Mouse (Mus musculus): Measurements from ENCODE around the gene Tmem256. TPM values are rescaled to one million over a fixed set of nuclear protein-coding genes. Genes with fewer than 3 reads are reported as not detected.

Gene Tmem256
- total RNA-seq, 2 experiments from 2014 or later: 189 to 220 TPM

GRCm38 (mm10) chr11:69806378-69806777 lies 31.9 kb upstream of the Tmem256 start:
- intact Hi-C loops (cut with DNase I): no loop called here
- no peak for DNase-seq

- intact Hi-C loops (cut with DNase I): no loop called here
- no peak for DNase-seq
Observed at GRCm38 (mm10) chr11:69807641-69808040, 30.7 kb upstream of the Tmem256 start.

DNA sequence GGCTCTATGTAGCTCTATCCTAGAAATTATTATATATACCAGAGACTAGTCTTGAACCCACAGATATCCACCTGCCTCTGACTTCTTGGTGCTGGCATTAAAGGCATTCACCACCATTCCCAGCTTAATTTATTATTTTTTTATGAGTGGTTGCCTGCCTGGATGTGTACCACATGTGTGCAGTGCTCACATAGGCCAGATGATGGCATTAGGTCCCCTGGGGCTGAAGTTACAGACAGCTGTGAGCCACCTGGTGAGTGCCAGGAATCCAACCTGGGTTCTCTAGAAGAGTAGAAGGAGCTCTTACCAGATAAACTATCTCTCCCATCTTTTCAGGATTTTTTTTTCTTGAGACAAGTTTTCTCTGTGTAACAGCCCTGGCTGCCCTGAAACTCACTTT lies 28.0 kb upstream of the Tmem256 start:
- no peak for DNase-seq
- intact Hi-C loops (cut with DNase I): no loop called here

GRCm38 (mm10) chr11:69815155-69815554 lies 23.2 kb upstream of the Tmem256 start, which contains the start of gene Gm39566:
Gene Gm39566 (minus strand): TSS chr11:69815298.
- intact Hi-C loops (cut with DNase I): no loop called here
- DNase-seq: no peak

DNA sequence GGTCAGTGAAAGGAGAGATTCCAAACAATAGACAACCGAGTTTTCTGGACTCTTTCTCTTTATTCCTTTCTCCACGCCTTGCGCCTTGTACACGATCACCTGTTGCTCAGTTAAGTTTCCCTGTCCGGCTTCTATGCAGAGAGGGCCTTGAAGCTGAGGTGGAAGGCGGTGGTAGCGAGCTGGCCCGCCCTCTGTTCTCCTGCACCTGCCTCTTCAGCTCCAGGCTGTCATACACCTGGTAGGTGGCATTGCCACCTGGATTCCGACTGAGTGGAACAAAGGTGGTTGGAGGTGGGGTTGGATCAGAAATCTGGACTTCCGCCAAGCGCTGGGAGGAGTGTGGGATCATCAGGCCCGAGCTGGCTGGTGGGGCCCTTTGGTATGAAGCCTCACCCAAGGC lies 21.8 kb upstream of the Tmem256 start:
- intact Hi-C loops (cut with DNase I): no loop called here
- no peak for DNase-seq

- no peak for DNase-seq
- intact Hi-C loops (cut with DNase I): no loop called here
Observed at GRCm38 (mm10) chr11:69818365-69818764, 19.9 kb upstream of the Tmem256 start, which contains the start of gene Spem2. Gene Spem2 (minus strand): TSS chr11:69818465.

DNA sequence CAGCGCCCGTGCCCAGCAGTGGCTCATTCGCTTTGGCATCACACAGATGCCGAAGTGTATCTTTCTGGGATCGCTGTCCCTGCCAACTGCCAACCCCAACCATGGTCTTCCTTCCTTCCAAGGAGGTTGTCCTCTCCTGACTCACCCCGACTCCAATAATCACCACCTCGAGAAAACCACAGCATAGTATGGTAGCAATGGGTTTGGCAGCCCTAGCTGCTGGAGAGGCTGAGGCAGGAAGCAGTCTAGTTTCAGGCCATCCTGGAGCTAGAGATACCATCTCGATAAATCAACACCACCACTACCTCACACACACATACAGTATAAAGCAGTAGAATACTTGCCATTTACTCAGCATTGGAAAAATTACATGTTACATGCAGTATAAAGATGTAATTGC lies 19.4 kb upstream of the Tmem256 start:
- no peak for DNase-seq
- intact Hi-C loops (cut with DNase I): no loop called here

- DNase-seq: no peak
- intact Hi-C loops (cut with DNase I): loop anchor here (5.0 kb wide), 1 partner anchor 45 kb away; no protein-coding TSS in a partner anchor
Observed at GRCm38 (mm10) chr11:69822080-69822479, 16.2 kb upstream of the Tmem256 start, which contains the start of gene Spem1. Gene Spem1 (minus strand): TSS chr11:69822180.

GRCm38 (mm10) chr11:69823456-69823855 lies 14.9 kb upstream of the Tmem256 start:
- no peak for DNase-seq
- intact Hi-C loops (cut with DNase I): loop anchor here (5.0 kb wide), 1 partner anchor 44 kb away; no protein-coding TSS in a partner anchor

DNA sequence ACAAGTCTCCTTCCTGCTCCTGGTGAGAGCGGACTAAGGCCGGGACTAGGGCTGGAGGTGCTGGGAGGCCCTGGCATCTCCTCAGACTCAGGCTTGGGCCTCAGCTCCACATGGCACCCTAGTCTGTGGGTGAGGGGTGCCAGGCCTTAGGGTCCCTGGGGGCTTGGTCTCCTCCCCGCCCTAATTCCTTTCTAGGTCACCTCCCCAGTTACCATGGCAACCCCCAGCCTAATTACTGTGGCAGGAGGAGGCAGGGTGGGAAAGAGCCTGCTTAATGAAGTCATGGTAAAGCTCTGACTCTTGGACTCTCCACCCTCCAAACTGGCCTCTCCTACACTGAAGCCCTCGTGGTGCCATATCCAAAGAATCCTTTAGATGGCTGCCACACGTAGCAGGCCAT lies 9.5 kb upstream of the Tmem256 start:
- intact Hi-C loops (cut with DNase I): no loop called here
- no peak for DNase-seq

GRCm38 (mm10) chr11:69833554-69833953 lies 4.8 kb upstream of the Tmem256 start:
- DNase-seq: no peak
- intact Hi-C loops (cut with DNase I): no loop called here

DNA sequence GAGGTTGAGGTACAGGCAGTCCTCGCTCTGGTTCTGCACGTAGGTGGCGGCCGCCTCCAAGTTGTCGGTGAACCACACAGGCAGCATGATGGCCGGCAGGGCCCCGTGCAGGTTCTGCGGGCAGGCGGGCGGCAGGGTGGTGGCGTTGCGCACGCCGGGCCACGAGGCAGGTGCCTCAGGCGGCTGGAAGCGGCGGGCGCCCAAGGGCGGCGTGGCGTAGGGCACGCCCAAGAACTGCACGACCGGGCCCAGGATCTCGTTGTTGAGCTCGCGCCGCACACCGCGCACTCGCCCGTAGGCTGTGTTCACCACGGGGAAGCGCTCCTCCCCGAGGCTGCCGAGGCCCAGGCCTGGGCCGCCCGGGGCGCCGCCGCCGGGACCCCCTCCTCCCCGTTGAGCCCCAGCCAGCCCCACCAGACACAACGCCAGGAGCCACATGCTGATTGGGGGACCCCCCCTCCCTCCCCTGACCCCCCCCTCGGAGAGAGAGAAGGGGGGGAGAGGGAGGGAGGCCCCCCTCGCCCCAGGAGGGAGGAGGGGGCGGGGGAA lies 4.2 kb upstream of the Tmem256 start:
- intact Hi-C loops (cut with DNase I): loop anchor here (2.0 kb wide), 1 partner anchor 31 kb away; no protein-coding TSS in a partner anchor
- no peak for DNase-seq

DNA sequence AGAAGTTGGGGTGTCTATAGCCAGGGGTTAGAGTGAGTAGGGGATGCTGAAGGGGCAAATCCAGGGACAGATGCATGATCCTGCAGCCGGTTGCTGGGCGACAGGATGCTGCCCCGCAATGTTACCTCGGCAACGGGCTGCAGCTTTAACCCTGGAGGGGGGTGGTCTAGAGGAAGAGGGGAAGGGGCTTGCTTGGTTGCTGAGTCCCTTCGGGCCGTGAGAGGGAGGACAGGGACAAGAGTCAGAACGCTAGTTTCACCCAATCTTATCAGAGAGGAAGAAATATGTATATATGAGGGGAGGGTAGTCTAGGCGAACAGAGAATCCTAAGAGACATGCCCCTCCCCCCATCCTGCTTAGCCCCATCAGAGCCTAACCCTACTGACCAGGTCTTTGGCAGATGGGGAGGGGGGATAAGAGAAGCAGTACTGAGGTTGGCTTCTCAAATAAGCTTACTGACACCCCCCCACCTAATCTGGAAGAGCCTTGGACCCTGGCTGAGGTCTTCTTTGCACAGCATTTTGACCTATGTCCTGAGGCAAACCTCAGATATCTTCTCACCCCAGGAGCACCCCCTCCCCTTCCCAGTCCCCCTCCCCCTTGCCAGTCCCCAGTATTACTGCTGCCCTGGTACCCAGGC lies 2.9 kb upstream of the Tmem256 start:
- intact Hi-C loops (cut with DNase I): loop anchor here (2.0 kb wide), 1 partner anchor 33 kb away; no protein-coding TSS in a partner anchor
- no peak for DNase-seq

DNA sequence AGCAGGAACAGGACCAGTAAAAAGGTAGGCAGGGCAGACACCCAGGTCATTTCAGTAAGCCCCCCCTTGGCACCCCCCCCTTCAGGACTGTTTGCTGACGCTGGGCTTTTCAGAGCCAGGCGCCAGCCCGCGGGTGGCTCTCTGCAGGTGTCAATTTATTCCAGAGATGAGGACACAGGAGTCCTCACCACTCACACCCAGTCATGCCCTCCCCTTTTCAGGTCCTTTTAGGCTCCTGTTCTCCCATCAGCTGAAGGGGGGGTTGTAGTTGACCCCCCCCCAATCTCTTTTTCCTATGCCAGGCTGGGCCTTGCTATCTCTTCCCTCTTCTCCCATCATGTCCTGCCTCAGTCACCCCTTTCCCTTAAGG lies 2.4 kb upstream of the Tmem256 start:
- intact Hi-C loops (cut with DNase I): loop anchor here (2.0 kb wide), 1 partner anchor 33 kb away; no protein-coding TSS in a partner anchor
- DNase-seq: no peak

DNA sequence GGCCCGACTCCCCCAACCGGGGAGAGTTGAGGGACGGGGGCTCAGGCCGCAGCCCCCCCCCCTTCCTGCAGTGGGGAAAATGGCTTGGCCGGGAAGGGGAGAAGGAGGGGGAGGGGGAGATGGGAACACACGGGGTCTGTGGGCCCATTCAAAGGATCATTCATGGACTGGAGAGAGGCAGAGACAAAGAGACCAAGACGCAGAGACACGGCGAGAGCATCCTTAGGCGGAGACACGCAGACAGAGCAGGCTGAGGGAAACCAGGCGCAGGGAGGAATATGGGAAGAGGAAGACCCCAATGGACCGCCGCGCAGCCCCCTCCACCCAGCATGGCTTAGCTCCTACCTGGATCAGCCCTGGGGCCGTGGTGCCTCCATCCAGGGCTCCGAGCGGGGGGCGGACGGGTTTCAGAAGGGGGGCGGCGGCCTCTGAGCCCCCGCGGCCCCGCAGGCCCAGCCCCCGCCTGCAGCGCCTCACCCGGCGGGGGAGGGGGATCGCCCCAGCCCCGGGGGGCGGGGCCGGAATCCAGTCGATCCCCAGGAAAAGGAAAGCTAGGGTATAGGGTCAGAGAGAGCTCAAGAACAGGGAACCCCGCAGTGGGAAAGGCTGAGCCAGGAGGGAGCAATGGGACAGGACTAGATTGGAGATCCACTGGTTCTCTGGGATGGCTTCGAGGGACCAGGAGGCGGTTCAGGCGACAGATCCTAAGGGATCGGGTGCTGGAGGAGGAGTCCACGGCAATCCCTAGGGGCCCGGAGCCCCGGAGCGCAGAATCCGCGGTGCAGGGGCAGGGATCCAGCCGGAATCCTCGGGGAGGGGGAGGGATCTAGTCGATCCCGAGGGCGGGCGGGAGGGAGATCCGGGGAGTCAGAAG lies 1.4 kb upstream of the Tmem256 start:
- DNase-seq: peak in 1 of 2 experiments; percentile 42

DNA sequence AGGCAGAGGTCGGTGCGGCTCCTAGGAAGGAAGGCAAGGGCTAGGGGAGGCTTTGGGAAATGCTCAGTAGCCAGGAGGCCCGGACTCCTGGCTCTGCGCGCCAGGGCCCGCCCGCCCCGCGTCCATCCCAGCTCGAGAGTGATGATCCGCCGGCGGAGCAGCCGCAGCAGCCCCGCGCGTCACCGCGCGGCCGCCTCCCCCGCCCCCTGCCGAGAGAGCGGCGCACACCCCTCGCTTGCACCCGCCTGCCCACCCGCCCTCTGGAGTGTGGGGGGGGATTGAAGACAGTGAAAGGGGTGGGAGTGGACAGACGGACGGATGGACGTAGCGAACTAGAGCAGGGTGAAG lies 736 bp upstream of the Tmem256 start, which contains the start of gene Nlgn2:
Nlgn2 (minus strand) TSS at position 181 of the 348 bp plus-strand sequence.
- DNase-seq: no peak
- intact Hi-C loops (cut with DNase I): no loop called here

More for the DNA sequence above, 1.4 kb upstream of the Tmem256 start:
- intact Hi-C loops (cut with DNase I): no loop called here

- intact Hi-C loops (cut with DNase I): loop anchor here (2.0 kb wide), 1 partner anchor 38 kb away; no protein-coding TSS in a partner anchor
- no peak for DNase-seq
Observed at GRCm38 (mm10) chr11:69838714-69839104, 395 bp downstream of the Tmem256 start.

GRCm38 (mm10) chr11:69846198-69846680 lies 7.9 kb downstream of the Tmem256 start, which contains the start of gene Plscr3:
Gene Plscr3 (plus strand): TSS chr11:69846376.
- intact Hi-C loops (cut with DNase I): loop anchor here (2.0 kb wide), 2 partner anchors 31 to 87 kb away; partner anchors contain the start of gene Polr2a
- DNase-seq: peak; percentile 94 to 95

DNA sequence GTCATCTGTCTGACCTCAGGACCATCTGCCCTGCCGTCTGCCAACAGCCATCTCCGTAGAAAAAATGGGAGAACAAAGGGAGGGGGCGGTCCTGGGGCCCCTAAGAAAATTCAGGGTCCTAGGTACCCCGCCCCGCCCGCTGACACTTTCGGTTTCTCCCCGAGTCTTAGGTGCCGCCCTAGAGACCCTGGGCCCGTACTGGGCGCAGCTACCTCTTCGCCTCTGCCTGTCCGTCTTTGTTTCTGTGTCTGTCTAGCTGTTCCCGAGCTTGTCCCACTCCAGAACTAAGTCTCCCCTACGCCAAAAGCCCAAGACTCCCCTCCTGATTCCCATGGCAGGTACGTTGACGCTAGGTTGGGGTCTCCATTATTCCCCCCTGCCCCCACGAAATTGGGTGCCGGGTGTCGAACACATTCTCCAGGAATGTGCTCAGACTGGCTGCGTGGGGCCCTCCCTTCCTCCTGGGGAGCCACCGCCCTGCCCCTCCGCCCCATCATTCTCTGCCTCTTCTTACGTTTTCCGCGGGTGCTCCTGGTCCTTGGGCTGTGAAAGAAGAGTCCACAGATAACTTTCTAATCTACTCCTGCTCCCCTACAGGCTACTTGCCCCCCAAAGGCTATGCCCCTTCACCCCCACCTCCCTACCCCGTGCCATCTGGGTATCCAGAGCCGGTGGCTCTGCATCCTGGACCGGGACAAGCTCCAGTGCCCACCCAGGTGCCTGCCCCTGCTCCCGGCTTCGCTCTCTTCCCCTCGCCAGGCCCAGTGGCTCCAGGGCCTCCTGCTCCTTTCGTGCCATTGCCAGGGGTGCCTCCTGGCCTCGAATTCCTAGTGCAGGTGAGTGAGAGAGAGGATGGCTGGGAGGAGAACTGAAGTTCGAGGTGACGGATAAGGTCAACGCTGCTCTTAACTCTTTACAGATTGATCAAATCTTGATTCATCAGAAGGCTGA lies 8.7 kb downstream of the Tmem256 start:
- peak; percentile 42 to 62 for DNase-seq
- intact Hi-C loops (cut with DNase I): loop anchor here (2.0 kb wide), 2 partner anchors 30 to 88 kb away; partner anchors contain the start of gene Polr2a
